Mouse (Mus musculus) lung, postnatal 10 days (tissue): ENCODE results near the gene Olfr299.

ENCODE experiments used
- DNase-seq: peaks from one replicate; pipeline ENCODE4 v3.0.0; 2021

Olfr299 gene

DNA sequence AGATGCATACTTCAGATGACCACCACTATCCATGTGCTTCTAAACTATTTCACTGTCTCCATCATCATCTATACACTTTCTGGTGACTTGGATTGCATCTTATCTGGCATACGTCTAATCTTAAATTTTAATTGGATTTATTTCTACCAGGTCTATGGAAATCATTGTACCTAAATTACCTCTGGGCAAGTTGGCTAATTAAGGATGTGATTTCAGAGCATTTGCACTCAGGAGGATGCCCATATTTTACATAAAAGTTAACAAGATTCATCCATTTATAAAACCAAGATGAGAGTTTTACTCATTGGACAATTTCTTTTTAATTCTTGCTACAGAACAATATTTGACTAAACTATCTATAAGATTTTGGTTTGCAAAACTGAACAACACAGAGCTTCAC lies at the start of gene Olfr299:
TSS of gene Olfr299 (plus strand) at position 301 of the 400 bp plus-strand sequence.
- no peak for DNase-seq

GRCm38 (mm10) chr7:86492384-86492783 lies 32.7 kb downstream of the Olfr299 start, which contains the start of gene Olfr298:
Gene Olfr298 (minus strand): TSS chr7:86492484.
- DNase-seq: no peak
